Mouse (Mus musculus): ENCODE data around the gene Ciart.
"Not testable (repeated sequence)": the region's sequence is repeated elsewhere in the genome, so short reads cannot be mapped to it uniquely, and the experiment has no call there.

The Ciart gene

GRCm38 (mm10) chr3:95881979-95882815, at the start of gene Ciart:
Ciart (minus strand) TSS chr3:95882251.
- in situ Hi-C loops (cut with MboI, MseI) = no loop called here

GRCm38 (mm10) chr3:95931471-95931870, 49.4 kb upstream of the Ciart start:
- in situ Hi-C loops (cut with MboI, MseI) = no loop called here

- in situ Hi-C loops (cut with MboI, MseI) = no loop called here
These were observed 48.4 kb upstream of the Ciart start for GRCm38 (mm10) chr3:95930471-95930789.

- in situ Hi-C loops (cut with MboI, MseI) = no loop called here
These were observed 47.8 kb upstream of the Ciart start for GRCm38 (mm10) chr3:95929581-95930470.

GRCm38 (mm10) chr3:95928658-95929503, 46.8 kb upstream of the Ciart start, which contains the start of gene Anp32e:
Anp32e (plus strand) TSS chr3:95929246.
- in situ Hi-C loops (cut with MboI, MseI) = no loop called here

GRCm38 (mm10) chr3:95928261-95928657, 46.2 kb upstream of the Ciart start:
- in situ Hi-C loops (cut with MboI, MseI) = no loop called here

GRCm38 (mm10) chr3:95925087-95925486, 43.0 kb upstream of the Ciart start:
- in situ Hi-C loops (cut with MboI, MseI) = no loop called here

- in situ Hi-C loops (cut with MboI, MseI) = no loop called here
These were observed 42.1 kb upstream of the Ciart start for GRCm38 (mm10) chr3:95924185-95924584.

GRCm38 (mm10) chr3:95923429-95923828, 41.4 kb upstream of the Ciart start:
- in situ Hi-C loops (cut with MboI, MseI) = not testable (repeated sequence)

- in situ Hi-C loops (cut with MboI, MseI) = not testable (repeated sequence)
These were observed 38.5 kb upstream of the Ciart start for GRCm38 (mm10) chr3:95920532-95920931.

- in situ Hi-C loops (cut with MboI, MseI) = no loop called here
These were observed 34.7 kb upstream of the Ciart start for GRCm38 (mm10) chr3:95916760-95917159.

- in situ Hi-C loops (cut with MboI, MseI) = no loop called here
These were observed 32.7 kb upstream of the Ciart start for GRCm38 (mm10) chr3:95914706-95915105.

GRCm38 (mm10) chr3:95907613-95908012, 25.6 kb upstream of the Ciart start:
- in situ Hi-C loops (cut with MboI, MseI) = no loop called here

GRCm38 (mm10) chr3:95906860-95907259, 24.8 kb upstream of the Ciart start:
- in situ Hi-C loops (cut with MboI, MseI) = no loop called here

- in situ Hi-C loops (cut with MboI, MseI) = no loop called here
These were observed 24.0 kb upstream of the Ciart start for GRCm38 (mm10) chr3:95905940-95906492.

- in situ Hi-C loops (cut with MboI, MseI) = no loop called here
These were observed 23.3 kb upstream of the Ciart start for GRCm38 (mm10) chr3:95905146-95905939.

- in situ Hi-C loops (cut with MboI, MseI) = no loop called here
These were observed 22.5 kb upstream of the Ciart start, which contains the start of gene Car14 for GRCm38 (mm10) chr3:95904568-95904967. Car14 (minus strand) TSS chr3:95904691.

- in situ Hi-C loops (cut with MboI, MseI) = no loop called here
These were observed 21.9 kb upstream of the Ciart start for GRCm38 (mm10) chr3:95903753-95904502.

- in situ Hi-C loops (cut with MboI, MseI) = no loop called here
These were observed 20.6 kb upstream of the Ciart start for GRCm38 (mm10) chr3:95902643-95903042.

GRCm38 (mm10) chr3:95902373-95902625, 20.2 kb upstream of the Ciart start:
- in situ Hi-C loops (cut with MboI, MseI) = no loop called here

Measured in T-helper 2 cell (primary cell).